Mouse (Mus musculus): ENCODE measurements around the gene Mthfsd. TPM values are rescaled to one million over a fixed set of nuclear protein-coding genes. Genes with fewer than 3 reads are reported as not detected.

Mthfsd gene
- polyA plus RNA-seq, 1 experiment, result 38.9 TPM

DNA sequence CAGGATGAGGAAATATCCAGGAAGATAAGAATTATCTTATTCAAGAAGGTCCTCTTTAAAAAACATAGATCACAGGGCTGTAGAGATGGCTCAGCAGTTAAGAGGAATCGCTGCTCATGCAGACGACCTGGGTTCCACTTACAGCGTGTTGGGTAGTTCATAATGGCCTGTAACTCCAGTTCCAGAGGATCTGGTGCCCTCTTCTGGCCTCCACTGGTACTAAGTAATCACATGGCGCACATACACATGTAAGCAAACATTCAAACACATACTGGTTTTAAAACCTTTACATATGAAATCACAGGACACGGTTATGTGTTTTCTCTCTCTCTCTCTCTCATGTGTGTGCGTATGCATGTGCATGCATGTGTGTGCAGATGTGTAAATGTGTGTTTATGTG, 28.7 kb upstream of the Mthfsd start:
- H3K4me3 ChIP-seq (ENCODE audit: low read depth, low read length), result no peak overlapping the region
- TF ChIP-seq EP300 (IDR thresholded peaks at IDR 0.05; ENCODE audit: insufficient read depth, low read depth, low read length), result no peak
- no peak for TF ChIP-seq CTCF (IDR thresholded peaks at IDR 0.05; ENCODE audit: low read depth, low read length)
- TF ChIP-seq POLR2A (IDR thresholded peaks at IDR 0.05; ENCODE audit: insufficient read depth, low read length), result no peak
- no peaks in the 10 kb centered on the region for H3K4me1 ChIP-seq (ENCODE audit: control insufficient read depth, insufficient read depth, low read length)
- no peak overlapping the region for H3K9ac ChIP-seq (ENCODE audit: low read depth, poor library complexity, severe bottlenecking)
- H3K27me3 ChIP-seq (ENCODE audit: control insufficient read depth, insufficient read depth, low read length, poor library complexity, severe bottlenecking), result no peaks in the 10 kb centered on the region
- no peaks in the 10 kb centered on the region for H3K36me3 ChIP-seq (ENCODE audit: control insufficient read depth, insufficient read depth, low read length, poor library complexity, severe bottlenecking)
- H3K9me3 ChIP-seq (replicated peaks; ENCODE audit: control insufficient read depth, insufficient read depth, low read length, poor library complexity, severe bottlenecking), result peaks cover 15% of the 10 kb centered on the region
- no peak overlapping the region for H3K27ac ChIP-seq (ENCODE audit: insufficient read depth, low read length)

DNA sequence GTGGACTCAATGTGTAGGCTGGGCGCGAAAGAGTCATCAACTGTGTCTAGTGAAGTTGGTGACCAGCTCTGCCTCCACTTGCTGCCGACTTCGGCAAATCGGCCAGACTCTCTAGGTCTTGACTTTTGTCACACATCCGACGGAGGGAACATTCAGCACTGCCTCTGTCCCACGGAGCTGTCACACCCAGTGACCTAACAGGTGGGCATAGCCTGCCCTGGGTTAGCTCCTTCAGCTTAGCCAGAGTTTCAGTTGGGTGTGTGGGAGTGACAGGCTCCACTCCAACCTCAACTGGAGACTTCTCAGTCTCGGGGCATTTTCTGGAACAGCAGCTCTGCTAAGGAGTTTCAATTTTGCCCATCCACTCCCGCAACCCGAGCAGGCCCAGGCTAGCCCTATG, 26.3 kb upstream of the Mthfsd start:
- H3K4me3 ChIP-seq (ENCODE audit: low read depth, low read length), result no peak overlapping the region
- peaks cover 15% of the 10 kb centered on the region for H3K9me3 ChIP-seq (replicated peaks; ENCODE audit: control insufficient read depth, insufficient read depth, low read length, poor library complexity, severe bottlenecking)
- H3K27ac ChIP-seq (ENCODE audit: insufficient read depth, low read length), result no peak overlapping the region
- H3K36me3 ChIP-seq (ENCODE audit: control insufficient read depth, insufficient read depth, low read length, poor library complexity, severe bottlenecking), result no peaks in the 10 kb centered on the region
- TF ChIP-seq EP300 (IDR thresholded peaks at IDR 0.05; ENCODE audit: insufficient read depth, low read depth, low read length), result no peak
- no peak for TF ChIP-seq POLR2A (IDR thresholded peaks at IDR 0.05; ENCODE audit: insufficient read depth, low read length)
- no peak for TF ChIP-seq CTCF (IDR thresholded peaks at IDR 0.05; ENCODE audit: low read depth, low read length)
- H3K4me1 ChIP-seq (ENCODE audit: control insufficient read depth, insufficient read depth, low read length), result no peaks in the 10 kb centered on the region
- H3K9ac ChIP-seq (ENCODE audit: low read depth, poor library complexity, severe bottlenecking), result no peak overlapping the region
- H3K27me3 ChIP-seq (ENCODE audit: control insufficient read depth, insufficient read depth, low read length, poor library complexity, severe bottlenecking), result no peaks in the 10 kb centered on the region; the same call in 1 of the 2 replicates

GRCm38 (mm10) chr8:121134102-121134501, 25.9 kb upstream of the Mthfsd start:
- H3K27me3 ChIP-seq (ENCODE audit: control insufficient read depth, insufficient read depth, low read length, poor library complexity, severe bottlenecking), result peaks cover under 1% of the 10 kb centered on the region; the same call in 1 of the 2 replicates
- TF ChIP-seq POLR2A (IDR thresholded peaks at IDR 0.05; ENCODE audit: insufficient read depth, low read length) (no peak), CTCF (IDR thresholded peaks at IDR 0.05; ENCODE audit: low read depth, low read length) (no peak), EP300 (IDR thresholded peaks at IDR 0.05; ENCODE audit: insufficient read depth, low read depth, low read length) (no peak)

DNA sequence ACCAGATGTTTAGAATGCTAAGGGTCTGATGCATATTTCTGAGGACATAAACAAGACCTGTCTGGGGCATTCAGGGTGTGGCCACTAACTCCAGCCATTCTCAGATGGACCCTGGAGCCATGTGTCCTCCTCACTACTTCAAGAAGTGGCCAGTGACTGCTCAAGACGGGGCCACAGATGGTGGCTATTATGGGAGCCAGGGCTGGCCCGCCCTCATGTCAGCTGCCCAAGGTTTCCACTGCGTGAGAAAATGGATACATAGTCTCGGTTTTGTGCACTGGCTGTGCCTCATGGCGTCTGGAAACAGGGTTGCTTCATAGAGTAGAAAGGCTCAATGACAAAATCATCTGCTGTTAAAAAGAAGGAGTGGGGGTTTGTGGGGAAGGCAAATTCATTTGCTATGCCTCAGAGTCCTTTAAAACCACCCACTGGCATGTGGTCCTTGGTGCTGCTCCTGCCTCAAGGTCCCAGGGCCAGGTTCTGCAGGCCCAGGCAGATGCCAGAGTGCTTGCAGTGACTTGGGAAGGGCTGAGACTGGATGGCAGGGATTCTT, 24.8 kb upstream of the Mthfsd start:
- no peak overlapping the region for H3K4me3 ChIP-seq (ENCODE audit: low read depth, low read length)
- peaks cover 7% of the 10 kb centered on the region for H3K27me3 ChIP-seq (ENCODE audit: control insufficient read depth, insufficient read depth, low read length, poor library complexity, severe bottlenecking)
- H3K36me3 ChIP-seq (ENCODE audit: control insufficient read depth, insufficient read depth, low read length, poor library complexity, severe bottlenecking), result no peaks in the 10 kb centered on the region
- H3K9ac ChIP-seq (ENCODE audit: low read depth, poor library complexity, severe bottlenecking), result no peak overlapping the region
- peaks cover 9% of the 10 kb centered on the region for H3K9me3 ChIP-seq (replicated peaks; ENCODE audit: control insufficient read depth, insufficient read depth, low read length, poor library complexity, severe bottlenecking)
- H3K27ac ChIP-seq (ENCODE audit: insufficient read depth, low read length), result no peak overlapping the region
- no peaks in the 10 kb centered on the region for H3K4me1 ChIP-seq (ENCODE audit: control insufficient read depth, insufficient read depth, low read length)
- no peak for TF ChIP-seq CTCF (IDR thresholded peaks at IDR 0.05; ENCODE audit: low read depth, low read length)

More at GRCm38 (mm10) chr8:121134102-121134501, 25.9 kb upstream of the Mthfsd start:
- no peak overlapping the region for H3K4me3 ChIP-seq (ENCODE audit: low read depth, low read length)
- H3K9ac ChIP-seq (ENCODE audit: low read depth, poor library complexity, severe bottlenecking), result no peak overlapping the region
- H3K4me1 ChIP-seq (ENCODE audit: control insufficient read depth, insufficient read depth, low read length), result no peaks in the 10 kb centered on the region
- no peak overlapping the region for H3K27ac ChIP-seq (ENCODE audit: insufficient read depth, low read length)
- H3K9me3 ChIP-seq (replicated peaks; ENCODE audit: control insufficient read depth, insufficient read depth, low read length, poor library complexity, severe bottlenecking), result peaks cover 15% of the 10 kb centered on the region
- no peaks in the 10 kb centered on the region for H3K36me3 ChIP-seq (ENCODE audit: control insufficient read depth, insufficient read depth, low read length, poor library complexity, severe bottlenecking)

DNA sequence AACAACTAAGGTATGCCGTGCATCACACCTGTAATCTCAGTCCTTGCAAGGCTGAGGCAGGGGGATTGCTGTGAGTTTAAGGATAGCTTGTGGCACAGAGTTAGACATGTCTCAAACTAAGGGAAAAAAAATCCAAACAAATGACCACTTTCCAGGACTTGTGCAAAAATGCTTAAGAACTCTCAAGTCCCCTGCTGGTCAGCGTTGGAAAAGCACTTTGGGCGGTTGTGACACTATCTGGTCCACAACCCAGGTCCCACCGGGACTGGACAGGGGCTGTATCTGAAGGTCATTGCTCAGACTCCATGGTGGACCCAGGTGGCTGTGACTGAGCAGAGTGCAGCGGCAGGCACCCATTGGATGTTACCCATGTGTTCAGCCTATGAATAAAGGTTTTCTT, 22.3 kb upstream of the Mthfsd start:
- Histone ChIP-seq H3K9me3 (replicated peaks; ENCODE audit: control insufficient read depth, insufficient read depth, low read length, poor library complexity, severe bottlenecking) (no peaks in the 10 kb centered on the region), H3K4me3 (ENCODE audit: low read depth, low read length) (no peak overlapping the region), H3K4me1 (ENCODE audit: control insufficient read depth, insufficient read depth, low read length) (no peaks in the 10 kb centered on the region), H3K36me3 (ENCODE audit: control insufficient read depth, insufficient read depth, low read length, poor library complexity, severe bottlenecking) (no peaks in the 10 kb centered on the region), H3K27ac (ENCODE audit: insufficient read depth, low read length) (no peak overlapping the region), H3K9ac (ENCODE audit: low read depth, poor library complexity, severe bottlenecking) (no peak overlapping the region), H3K27me3 (ENCODE audit: control insufficient read depth, insufficient read depth, low read length, poor library complexity, severe bottlenecking) (peaks cover 24% of the 10 kb centered on the region)
- TF ChIP-seq POLR2A (IDR thresholded peaks at IDR 0.05; ENCODE audit: insufficient read depth, low read length) (no peak), CTCF (IDR thresholded peaks at IDR 0.05; ENCODE audit: low read depth, low read length) (peak; percentile 17), EP300 (IDR thresholded peaks at IDR 0.05; ENCODE audit: insufficient read depth, low read depth, low read length) (no peak)

DNA sequence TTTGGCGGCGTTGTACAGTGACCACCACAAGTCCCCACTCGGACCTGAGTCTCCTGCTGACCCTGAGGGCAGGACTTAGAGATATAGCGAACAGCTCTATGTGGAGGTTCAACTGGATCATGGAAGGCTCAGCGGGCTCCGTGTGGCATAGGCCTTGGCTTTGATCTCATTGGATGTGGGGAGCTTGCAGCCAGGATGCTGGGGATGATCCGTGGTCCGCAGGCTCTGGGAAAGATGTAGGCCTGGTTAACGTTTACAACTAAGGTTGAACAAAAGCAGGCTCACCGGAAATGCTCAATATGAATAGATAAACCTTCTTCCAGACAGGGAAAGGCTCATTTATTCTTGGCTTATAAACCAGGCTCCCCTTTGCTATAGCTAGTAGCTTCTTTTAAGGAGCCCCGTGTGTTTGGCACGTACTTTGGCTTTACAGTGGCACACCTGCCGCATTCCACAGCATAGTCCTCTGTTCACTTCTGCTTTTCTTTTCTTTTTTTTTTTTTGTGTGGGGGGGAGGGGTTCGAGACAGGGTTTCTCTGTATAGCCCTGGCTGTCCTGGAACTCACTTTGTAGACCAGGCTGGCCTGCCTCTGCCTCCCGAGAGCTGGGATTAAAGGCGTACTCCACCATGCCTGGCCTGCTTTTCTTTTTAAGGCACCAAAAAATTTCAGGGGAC, 21.2 kb upstream of the Mthfsd start:
- no peak for TF ChIP-seq CTCF (IDR thresholded peaks at IDR 0.05; ENCODE audit: low read depth, low read length)

More for the DNA sequence above, 21.2 kb upstream of the Mthfsd start:
- Histone ChIP-seq H3K4me3 (ENCODE audit: low read depth, low read length) (no peak overlapping the region), H3K9me3 (replicated peaks; ENCODE audit: control insufficient read depth, insufficient read depth, low read length, poor library complexity, severe bottlenecking) (no peaks in the 10 kb centered on the region), H3K9ac (ENCODE audit: low read depth, poor library complexity, severe bottlenecking) (no peak overlapping the region), H3K27ac (ENCODE audit: insufficient read depth, low read length) (no peak overlapping the region), H3K27me3 (ENCODE audit: control insufficient read depth, insufficient read depth, low read length, poor library complexity, severe bottlenecking) (peaks cover 24% of the 10 kb centered on the region), H3K4me1 (ENCODE audit: control insufficient read depth, insufficient read depth, low read length) (peaks cover 2% of the 10 kb centered on the region), H3K36me3 (ENCODE audit: control insufficient read depth, insufficient read depth, low read length, poor library complexity, severe bottlenecking) (no peaks in the 10 kb centered on the region)
